Mouse (Mus musculus): ENCODE measurements around the gene Snrpd3.
A peak's percentile ranks its signal among the peaks of the same experiment; 100 is the strongest.

Snrpd3 gene

GRCm38 (mm10) chr10:75568851-75569250, 51.5 kb downstream of the Snrpd3 start:
- DNase-seq: peak; percentile 47

GRCm38 (mm10) chr10:75570981-75571657, 53.8 kb downstream of the Snrpd3 start:
- peak; percentile 71 for DNase-seq

GRCm38 (mm10) chr10:75571937-75572336, 54.6 kb downstream of the Snrpd3 start:
- no peak for DNase-seq

- peak; percentile 72 for DNase-seq
Measured at GRCm38 (mm10) chr10:75573181-75573580, 55.8 kb downstream of the Snrpd3 start.

GRCm38 (mm10) chr10:75573965-75574364, 56.6 kb downstream of the Snrpd3 start:
- peak; percentile 51 for DNase-seq

GRCm38 (mm10) chr10:75579129-75579528, 61.8 kb downstream of the Snrpd3 start:
- no peak for DNase-seq

GRCm38 (mm10) chr10:75585876-75586552, 68.7 kb downstream of the Snrpd3 start:
- peak; percentile 94 for DNase-seq

GRCm38 (mm10) chr10:75586553-75586879, 69.2 kb downstream of the Snrpd3 start:
- DNase-seq: no peak
